Mouse (Mus musculus) B cell, adult 67 days (primary cell): Measurements from ENCODE around the gene Os9. TPM values are rescaled to one million over a fixed set of nuclear protein-coding genes. Genes with fewer than 3 reads are reported as not detected.

Experiments used
- total RNA-seq, 2 experiments: library from RNA; stranded (reverse); gene quantifications; 4 replicates each; pipeline ENCODE4 v1.2.4; 2023

Gene Os9
- total RNA-seq, result 10 to 100 TPM; 79.7 to 83.4 TPM

GRCm38 (mm10) chr10:127121066-127121477 is at the start of gene Os9:
Os9 (minus strand) TSS chr10:127121131.

DNA sequence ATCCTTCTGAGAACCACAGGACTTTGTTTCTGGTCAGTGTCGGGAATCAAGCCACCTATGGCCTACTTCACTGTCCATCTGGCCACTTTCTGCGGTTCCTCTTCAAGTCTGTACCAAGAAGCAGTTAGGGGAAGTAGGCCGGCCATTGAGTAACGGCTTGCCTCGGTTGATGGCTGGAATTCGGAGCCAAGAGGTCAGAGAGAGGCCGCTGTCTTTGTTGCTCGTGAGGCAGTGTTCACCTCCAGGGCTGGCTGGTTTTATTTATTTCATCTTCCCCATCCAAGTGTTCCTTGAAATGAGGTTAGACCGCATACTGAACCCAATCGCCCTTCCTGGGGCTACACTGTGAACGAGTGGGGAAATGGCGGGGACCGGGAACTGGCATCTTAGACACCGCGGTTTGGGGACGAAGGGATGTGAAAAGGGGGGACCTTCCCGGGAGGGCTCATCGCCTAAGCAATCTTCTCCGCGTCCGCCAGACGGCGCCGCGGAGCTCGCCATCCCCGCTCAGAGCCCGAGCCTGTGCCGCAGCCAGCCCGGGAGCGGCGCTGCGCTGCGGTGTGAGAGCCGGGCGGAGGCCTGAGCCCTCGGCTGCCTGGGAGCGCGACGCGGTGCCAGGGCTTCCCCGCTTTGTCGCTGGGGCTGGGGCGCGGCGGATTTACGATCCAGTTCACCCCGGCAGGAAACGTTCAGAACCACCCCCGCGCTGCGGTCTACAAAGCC is 43.9 kb upstream of the Os9 start, which contains the start of gene B4galnt1:
Gene B4galnt1, plus strand, starts transcription at position 595 of the 723 bp plus-strand sequence.

DNA sequence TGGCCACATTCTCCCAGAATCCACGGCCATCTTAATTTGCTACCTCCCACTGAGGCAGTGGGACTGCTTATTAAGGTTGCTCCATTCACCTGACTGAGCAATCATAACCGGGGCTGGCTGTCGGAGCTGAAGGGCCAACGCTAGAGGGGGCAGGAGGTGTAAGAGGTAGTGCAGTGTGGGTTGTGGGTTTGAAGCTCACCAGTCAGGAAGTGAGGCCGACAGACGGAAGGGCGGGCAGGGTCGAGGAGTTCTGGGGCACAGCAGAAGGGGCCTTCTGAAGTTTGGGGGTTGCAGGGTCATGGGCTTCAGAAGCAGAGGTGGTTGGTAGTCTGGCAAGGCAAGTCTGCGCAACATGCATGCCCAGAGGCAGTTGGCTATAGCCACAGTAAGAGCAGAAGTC is 45.9 kb downstream of the Os9 start, which contains the start of gene Agap2:
Gene Agap2, plus strand, starts transcription at position 205 of the 400 bp plus-strand sequence.

GRCm38 (mm10) chr10:127070190-127071121 is 50.5 kb downstream of the Os9 start, which contains the start of gene Tspan31:
Tspan31 (minus strand) TSS chr10:127070264.

DNA sequence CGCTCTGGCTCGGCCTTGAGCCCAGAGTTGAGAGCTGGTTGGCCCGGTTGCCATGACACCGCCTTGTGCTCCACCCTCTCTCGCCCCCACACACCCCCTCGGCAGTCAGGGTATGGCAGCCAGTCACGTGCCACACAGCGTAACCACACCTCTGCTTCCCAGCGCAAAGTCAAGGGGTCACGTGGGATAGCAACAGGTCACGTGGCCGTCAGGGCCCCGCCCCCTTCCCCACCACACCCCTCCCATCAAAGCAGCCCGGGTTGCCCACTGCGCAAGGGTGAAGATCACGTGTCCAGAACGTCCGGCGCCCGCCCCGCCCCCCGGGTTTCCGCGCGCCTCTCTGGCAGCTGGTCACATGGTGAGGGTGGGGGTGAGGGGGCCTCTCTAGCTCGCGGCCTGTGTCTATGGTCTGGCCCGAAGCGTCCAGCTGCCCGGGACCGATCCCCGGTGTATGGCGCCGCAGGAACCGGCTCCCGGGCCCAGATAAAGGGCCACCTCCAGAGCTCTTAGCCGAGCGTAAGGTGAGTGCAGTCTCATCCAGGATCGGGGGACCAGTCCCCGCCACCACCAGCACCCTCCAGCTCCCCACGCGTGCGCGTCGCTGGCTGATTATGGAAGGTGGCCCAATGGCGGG is 57.6 kb downstream of the Os9 start, which contains the start of gene Cdk4:
Gene Cdk4, plus strand, starts transcription at position 296 of the 634 bp plus-strand sequence.

GRCm38 (mm10) chr10:127059968-127060916 is 60.7 kb downstream of the Os9 start, which contains the start of gene March9:
March9 (minus strand) TSS chr10:127060184.

GRCm38 (mm10) chr10:127047954-127048353 is 73.0 kb downstream of the Os9 start, which contains the start of gene Cyp27b1:
Cyp27b1 (plus strand) TSS chr10:127048250.

Other genes starting within 250 kb of the Os9 start
- gene Atp23, start 219.8 kb downstream of the Os9 start, total RNA-seq, result 10 to 100 TPM in 1 of 2 experiments, 1 to 10 TPM in 1; 8.9 to 11.7 TPM
- gene Ctdsp2, start 142.4 kb downstream of the Os9 start, total RNA-seq, result 10 to 100 TPM; 60.3 to 62.6 TPM
- gene Avil, start 120.4 kb downstream of the Os9 start, total RNA-seq, result 1 to 10 TPM in 1 of 2 experiments, under 1 TPM in 1; 0.67 to 1.2 TPM
- gene Tsfm, start 90.3 kb downstream of the Os9 start, total RNA-seq, result 10 to 100 TPM; 20.4 to 24.3 TPM
- 10 to 100 TPM; 17.7 to 23.5 TPM for gene Mettl1, start 79.7 kb downstream of the Os9 start, total RNA-seq
- under 1 TPM in 1 of 2 experiments, not detected in 1; 0.20 TPM for gene Eef1akmt3, start 79.6 kb downstream of the Os9 start, total RNA-seq
- under 1 TPM; 0.49 to 0.74 TPM for gene Cyp27b1, start 72.9 kb downstream of the Os9 start, total RNA-seq
- gene March9, start 60.9 kb downstream of the Os9 start, total RNA-seq, result 1 to 10 TPM; 3.4 to 3.8 TPM
- 100 to 1,000 TPM; 130 to 144 TPM for gene Cdk4, start 57.6 kb downstream of the Os9 start, total RNA-seq
- 10 to 100 TPM; 18.8 to 26.9 TPM for gene Tspan31, start 50.9 kb downstream of the Os9 start, total RNA-seq
- 100 to 1,000 TPM in 1 of 2 experiments, 10 to 100 TPM in 1; 96.1 to 101 TPM for gene Agap2, start 45.8 kb downstream of the Os9 start, total RNA-seq
- gene B4galnt1, start 44.1 kb upstream of the Os9 start, total RNA-seq, result 100 to 1,000 TPM; 434 to 483 TPM
- not detected for gene Slc26a10, start 59.5 kb upstream of the Os9 start, total RNA-seq
- gene Arhgef25, start 69.0 kb upstream of the Os9 start, total RNA-seq, result 1 to 10 TPM in 1 of 2 experiments, not detected in 1; 1.1 TPM
- 10 to 100 TPM; 53.3 to 57.1 TPM for gene Dtx3, start 74.6 kb upstream of the Os9 start, total RNA-seq
- gene Pip4k2c, start 90.5 kb upstream of the Os9 start, total RNA-seq, result 10 to 100 TPM; 58.1 to 60.8 TPM
- gene Kif5a, start 142.2 kb upstream of the Os9 start, total RNA-seq, result under 1 TPM; 0.23 to 0.53 TPM
- gene Dctn2, start 145.2 kb upstream of the Os9 start, total RNA-seq, result 100 to 1,000 TPM; 116 to 118 TPM
- 100 to 1,000 TPM; 106 to 117 TPM for gene Mbd6, start 167.9 kb upstream of the Os9 start, total RNA-seq
- 10 to 100 TPM; 48.7 to 68.6 TPM for gene Mars, start 190.7 kb upstream of the Os9 start, total RNA-seq
- 100 to 1,000 TPM; 109 to 140 TPM for gene Arhgap9, start 200.8 kb upstream of the Os9 start, total RNA-seq
- not detected for gene Gli1, start 220.8 kb upstream of the Os9 start, total RNA-seq
- gene Inhbe, start 233.3 kb upstream of the Os9 start, total RNA-seq, result not detected
- not detected for gene Inhbc, start 249.3 kb upstream of the Os9 start, total RNA-seq